Mouse (Mus musculus) liver, adult (tissue): ENCODE results near the gene Lhfp.

Source experiments
- GATA4 ChIP-seq: IDR thresholded peaks from 2 replicates; pipeline ENCODE4 v1.6.1; 2014; ENCODE audit warnings: mild to moderate bottlenecking, low read length; ENCODE audit not compliant: insufficient replicate concordance

Gene Lhfp

GRCm38 (mm10) chr3:53041411-53042239, at the start of gene Lhfp:
Gene Lhfp (plus strand): TSS chr3:53041528.
- TF ChIP-seq GATA4 = no peak

GRCm38 (mm10) chr3:52993296-52993695, 48.0 kb upstream of the Lhfp start:
- TF ChIP-seq GATA4 = no peak

- TF ChIP-seq GATA4 = no peak
These were observed 46.7 kb upstream of the Lhfp start for GRCm38 (mm10) chr3:52994666-52995065.

GRCm38 (mm10) chr3:52996635-52997034, 44.7 kb upstream of the Lhfp start:
- no peak for TF ChIP-seq GATA4

- TF ChIP-seq GATA4 = no peak
These were observed 43.9 kb upstream of the Lhfp start for GRCm38 (mm10) chr3:52997381-52997780.

- TF ChIP-seq GATA4 = no peak
These were observed 42.1 kb upstream of the Lhfp start for GRCm38 (mm10) chr3:52999016-52999744.

GRCm38 (mm10) chr3:52999996-53000395, 41.3 kb upstream of the Lhfp start:
- no peak for TF ChIP-seq GATA4

- TF ChIP-seq GATA4 = no peak
These were observed 39.3 kb upstream of the Lhfp start for GRCm38 (mm10) chr3:53002076-53002475.

GRCm38 (mm10) chr3:53004406-53005114, 36.8 kb upstream of the Lhfp start:
- no peak for TF ChIP-seq GATA4

- TF ChIP-seq GATA4 = no peak
These were observed 33.9 kb upstream of the Lhfp start for GRCm38 (mm10) chr3:53007411-53007810.

GRCm38 (mm10) chr3:53016436-53017340, 24.6 kb upstream of the Lhfp start, which contains the start of gene Cog6:
Gene Cog6 (minus strand): TSS chr3:53017237.
- TF ChIP-seq GATA4 = no peak

- no peak for TF ChIP-seq GATA4
These were observed 14.0 kb upstream of the Lhfp start for GRCm38 (mm10) chr3:53027333-53027732.

- TF ChIP-seq GATA4 = no peak
These were observed 12.3 kb upstream of the Lhfp start for GRCm38 (mm10) chr3:53029046-53029445.

GRCm38 (mm10) chr3:53031586-53031985, 9.7 kb upstream of the Lhfp start:
- no peak for TF ChIP-seq GATA4

- no peak for TF ChIP-seq GATA4
These were observed 8.9 kb upstream of the Lhfp start for GRCm38 (mm10) chr3:53032432-53032831.
